Mouse (Mus musculus) hindbrain, embryonic 14.5 days (tissue): ENCODE results near the gene Gja5. TPM values are rescaled to one million over a fixed set of nuclear protein-coding genes. Genes with fewer than 3 reads are reported as not detected.

Experiments
- ATAC-seq: fragments of 200-750 bp; cut with Nextera tagmentation; 2 replicates; pipeline ENCODE4 v1.8.0; 2017; ENCODE audit warnings: moderate number of reproducible peaks, mild to moderate bottlenecking, moderate TSS enrichment, moderate library complexity; ENCODE audit not compliant: low FRiP score
- DNase-seq: peaks from one replicate; pipeline ENCODE4 v3.0.0-alpha.2; 2015; ENCODE audit warnings: low spot score
- H3K27ac ChIP-seq: fragments of 300-500 bp; sonication (generic); 2 replicates; pipeline ENCODE4 v1.5.1; 2014; ENCODE audit warnings: mild to moderate bottlenecking, moderate library complexity
- H3K27me3 ChIP-seq: fragments of 300-500 bp; sonication (generic); 2 replicates; pipeline ENCODE4 v1.6.1; 2014; ENCODE audit warnings: mild to moderate bottlenecking, low read length, mixed read lengths; ENCODE audit not compliant: control insufficient read depth, insufficient read depth
- H3K36me3 ChIP-seq: fragments of 300-500 bp; sonication (generic); replicated peaks from 2 replicates; pipeline ENCODE4 v1.6.1; 2014; ENCODE audit not compliant: control insufficient read depth, insufficient read depth
- H3K4me1 ChIP-seq: fragments of 300-500 bp; sonication (generic); replicated peaks from 2 replicates; pipeline ENCODE4 v1.6.1; 2014; ENCODE audit warnings: antibody characterized with exemption, low read length, mixed read lengths; ENCODE audit not compliant: control insufficient read depth, insufficient read depth
- H3K4me2 ChIP-seq: fragments of 300-500 bp; sonication (generic); replicated peaks from 2 replicates; pipeline ENCODE4 v1.6.1; 2014; ENCODE audit warnings: mild to moderate bottlenecking, moderate library complexity
- H3K4me3 ChIP-seq: fragments of 300-500 bp; sonication (generic); replicated peaks from 2 replicates; pipeline ENCODE4 v1.5.1; 2014; ENCODE audit warnings: mild to moderate bottlenecking, low read length
- H3K9ac ChIP-seq: fragments of 300-500 bp; sonication (generic); 2 replicates; pipeline ENCODE4 v1.6.1; 2014
- H3K9me3 ChIP-seq: fragments of 300-500 bp; sonication (generic); 2 replicates; pipeline ENCODE4 v1.6.1; 2016; ENCODE audit warnings: low read length; ENCODE audit not compliant: control insufficient read depth
- WGBS: fragments of 180-500 bp; shearing (Covaris S2); extraction: QIAGEN DNeasy Blood & Tissue Kit; methylation state at CpG from one replicate; pipeline ENCODE4 v1.1.7; 2014; 5-methylcytosine and 5-hydroxymethylcytosine counted together
- polyA plus RNA-seq: library from polyadenylated mRNA; unstranded; fragments of >200 nt; fragmentation: Nextera tagmentation; extraction: Ambion mirVana; gene quantifications from 2 replicates; pipeline ENCODE4 v1.2.1, GENCODE M21; 2014

Gja5 gene
- polyA plus RNA-seq, 1 experiment from 2014 or later, result 1.3 TPM

- no peak for DNase-seq
- ATAC-seq, result peak; percentile 69
- no peak overlapping the region for H3K27ac ChIP-seq
- no peaks in the 10 kb centered on the region for H3K27me3 ChIP-seq
- H3K4me1 ChIP-seq, result no peaks in the 10 kb centered on the region; the same call in 1 of the 2 replicates
- no peaks in the 10 kb centered on the region for H3K36me3 ChIP-seq
- no peaks in the 10 kb centered on the region for H3K9me3 ChIP-seq
- no peak overlapping the region for H3K9ac ChIP-seq
- no peak overlapping the region for H3K4me3 ChIP-seq
- no peak overlapping the region for H3K4me2 ChIP-seq
- 38% methylated on average over 6 of the region's 6 CpGs for WGBS
Observed at GRCm38 (mm10) chr3:97037119-97037518, 132.6 kb downstream of the Gja5 start.

DNA sequence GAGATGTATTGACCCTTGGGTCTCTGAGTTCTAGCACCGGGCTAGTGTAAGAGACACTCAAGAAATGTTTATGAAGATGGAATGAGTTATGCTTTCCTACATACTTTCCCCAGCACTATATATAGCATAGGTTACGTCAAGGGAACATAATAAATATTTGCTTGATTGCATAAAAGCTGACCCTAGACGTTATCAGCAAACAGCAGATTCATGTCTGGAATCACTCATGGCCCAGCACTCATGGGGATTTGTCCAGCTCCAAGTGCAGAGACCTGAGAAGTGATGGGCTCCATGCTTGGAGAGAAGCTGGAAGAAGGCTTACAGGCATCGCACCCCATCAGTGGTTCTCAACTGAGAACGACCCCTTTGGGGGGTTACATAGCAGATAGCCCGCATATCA lies 135.2 kb downstream of the Gja5 start:
- Histone ChIP-seq H3K4me2 (no peak overlapping the region), H3K9ac (no peak overlapping the region), H3K36me3 (no peaks in the 10 kb centered on the region), H3K4me1 (no peaks in the 10 kb centered on the region; the same call in 1 of the 2 replicates), H3K4me3 (no peak overlapping the region), H3K27ac (no peak overlapping the region), H3K27me3 (no peaks in the 10 kb centered on the region), H3K9me3 (no peaks in the 10 kb centered on the region)
- WGBS, result 89% methylated on average over 6 of the region's 6 CpGs
- no peak for DNase-seq
- no peak for ATAC-seq

DNA sequence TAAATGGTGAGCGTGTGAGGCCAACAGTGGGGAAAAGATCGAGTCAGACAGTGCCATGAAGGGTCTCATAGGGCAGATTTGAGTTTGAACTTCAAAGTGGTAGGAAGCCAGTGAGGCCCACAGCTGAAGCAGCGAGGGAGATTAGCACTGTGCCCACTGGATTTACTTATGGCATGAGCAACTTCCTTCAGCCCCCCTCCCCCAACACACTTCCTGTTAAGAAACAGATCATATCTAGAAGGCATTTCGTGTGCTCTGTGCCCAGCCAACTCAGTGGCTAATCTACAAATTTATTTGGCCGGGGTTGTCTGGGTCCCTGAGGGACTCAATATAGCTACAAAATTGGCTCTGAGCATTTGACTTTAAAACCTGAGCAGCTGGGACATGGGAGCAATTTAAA lies 139.7 kb downstream of the Gja5 start:
- DNase-seq (no peak), ATAC-seq (no peak)
- Histone ChIP-seq H3K36me3 (no peaks in the 10 kb centered on the region), H3K27ac (no peak overlapping the region), H3K4me3 (no peak overlapping the region), H3K9ac (no peak overlapping the region), H3K4me1 (no peaks in the 10 kb centered on the region), H3K4me2 (no peak overlapping the region), H3K27me3 (no peaks in the 10 kb centered on the region), H3K9me3 (no peaks in the 10 kb centered on the region)
- WGBS, result 75% methylated on average over 5 of the region's 5 CpGs

GRCm38 (mm10) chr3:97047757-97048156 lies 143.3 kb downstream of the Gja5 start:
- H3K4me1 ChIP-seq, result 0 out of 2 replicates have a peak, but pooled peaks cover 2% of the 10 kb centered on the region
- WGBS, result 95% methylated on average over 4 of the region's 4 CpGs
- no peak for DNase-seq
- no peaks in the 10 kb centered on the region for H3K36me3 ChIP-seq
- no peak overlapping the region for H3K4me3 ChIP-seq
- no peaks in the 10 kb centered on the region for H3K27me3 ChIP-seq
- no peak overlapping the region for H3K9ac ChIP-seq
- no peak overlapping the region for H3K4me2 ChIP-seq
- ATAC-seq, result no peak
- no peaks in the 10 kb centered on the region for H3K9me3 ChIP-seq
- H3K27ac ChIP-seq, result no peak overlapping the region

GRCm38 (mm10) chr3:97048360-97048759 lies 143.9 kb downstream of the Gja5 start:
- no peak overlapping the region for H3K4me2 ChIP-seq
- ATAC-seq, result no peak

DNA sequence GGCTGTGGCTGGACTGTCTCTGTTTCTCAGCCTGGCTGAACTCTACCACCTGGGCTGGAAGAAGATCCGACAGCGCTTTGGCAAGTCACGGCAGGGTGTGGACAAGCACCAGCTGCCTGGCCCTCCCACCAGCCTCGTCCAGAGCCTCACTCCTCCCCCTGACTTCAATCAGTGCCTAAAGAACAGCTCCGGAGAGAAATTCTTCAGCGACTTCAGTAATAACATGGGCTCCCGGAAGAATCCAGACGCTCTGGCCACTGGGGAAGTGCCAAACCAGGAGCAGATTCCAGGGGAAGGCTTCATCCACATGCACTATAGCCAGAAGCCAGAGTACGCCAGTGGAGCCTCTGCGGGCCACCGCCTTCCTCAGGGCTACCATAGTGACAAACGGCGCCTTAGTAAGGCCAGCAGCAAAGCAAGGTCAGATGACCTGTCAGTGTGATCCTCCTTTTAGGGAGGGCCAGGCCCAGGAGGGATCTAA lies 146.8 kb downstream of the Gja5 start:
- Histone ChIP-seq H3K9ac (no peak overlapping the region), H3K9me3 (no peaks in the 10 kb centered on the region), H3K4me3 (no peak overlapping the region), H3K4me1 (0 out of 2 replicates have a peak, but pooled peaks cover 2% of the 10 kb centered on the region), H3K27ac (no peak overlapping the region), H3K27me3 (no peaks in the 10 kb centered on the region), H3K4me2 (no peak overlapping the region), H3K36me3 (no peaks in the 10 kb centered on the region)
- ATAC-seq (no peak), DNase-seq (no peak)
- WGBS, result 52% methylated on average over 13 of the region's 13 CpGs

More at GRCm38 (mm10) chr3:97048360-97048759, 143.9 kb downstream of the Gja5 start:
- H3K9ac ChIP-seq, result no peak overlapping the region
- H3K4me1 ChIP-seq, result 0 out of 2 replicates have a peak, but pooled peaks cover 2% of the 10 kb centered on the region
- H3K4me3 ChIP-seq, result no peak overlapping the region
- no peak overlapping the region for H3K27ac ChIP-seq
- H3K27me3 ChIP-seq, result no peaks in the 10 kb centered on the region
- no peaks in the 10 kb centered on the region for H3K9me3 ChIP-seq
- H3K36me3 ChIP-seq, result no peaks in the 10 kb centered on the region
- DNase-seq, result no peak

- 40% methylated on average over 8 of the region's 8 CpGs for WGBS
- Histone ChIP-seq H3K27ac (no peak overlapping the region), H3K9ac (no peak overlapping the region), H3K4me1 (0 out of 2 replicates have a peak, but pooled peaks cover 2% of the 10 kb centered on the region), H3K27me3 (no peaks in the 10 kb centered on the region), H3K9me3 (no peaks in the 10 kb centered on the region), H3K4me2 (no peak overlapping the region), H3K4me3 (no peak overlapping the region), H3K36me3 (no peaks in the 10 kb centered on the region)
- no peak for DNase-seq
- ATAC-seq, result no peak
Observed at GRCm38 (mm10) chr3:97052069-97052799, 147.7 kb downstream of the Gja5 start.

DNA sequence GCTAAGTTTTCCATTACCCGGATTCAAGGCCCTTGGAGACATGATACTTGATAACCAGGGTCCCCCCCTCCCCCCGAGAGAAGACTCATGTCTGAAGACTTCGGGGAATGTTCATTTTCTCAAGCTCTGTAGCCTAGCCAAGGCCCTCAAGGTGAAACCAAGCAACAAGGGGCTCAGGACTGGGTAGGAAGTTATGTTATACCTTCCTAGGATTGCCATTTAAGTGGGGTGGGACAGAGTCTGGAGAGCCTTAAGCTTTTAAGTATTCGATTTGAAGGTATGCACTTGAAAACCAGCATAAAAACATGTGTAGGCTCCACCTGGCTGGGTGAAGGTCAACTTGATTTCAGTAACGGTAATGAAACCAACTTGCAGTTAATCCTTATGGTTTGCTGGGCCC lies 154.2 kb downstream of the Gja5 start:
- 87% methylated on average over 5 of the region's 5 CpGs for WGBS
- DNase-seq (no peak), ATAC-seq (no peak)

DNA sequence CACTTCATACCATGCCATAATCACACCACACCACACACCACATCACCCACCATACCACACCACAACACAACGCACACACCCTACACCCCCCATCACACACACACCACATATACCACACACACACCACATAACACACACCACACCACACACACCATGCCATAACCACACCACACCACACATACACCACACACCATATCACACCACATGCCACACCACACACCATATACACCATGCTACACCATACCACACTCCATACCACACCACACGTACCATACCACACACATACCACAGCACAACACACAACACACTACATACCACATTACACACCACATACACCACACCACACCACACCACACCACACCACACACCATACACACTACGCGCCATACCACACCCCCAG lies 155.6 kb downstream of the Gja5 start:
- Histone ChIP-seq H3K9ac (no peak overlapping the region), H3K27ac (no peak overlapping the region), H3K4me3 (no peak overlapping the region), H3K9me3 (no peaks in the 10 kb centered on the region), H3K4me2 (no peak overlapping the region), H3K27me3 (no peaks in the 10 kb centered on the region), H3K4me1 (no peaks in the 10 kb centered on the region), H3K36me3 (no peaks in the 10 kb centered on the region)
- DNase-seq (no peak), ATAC-seq (no peak)
- over 99% methylated on average over 4 of the region's 4 CpGs for WGBS

More for the DNA sequence above, 154.2 kb downstream of the Gja5 start:
- Histone ChIP-seq H3K9ac (no peak overlapping the region), H3K4me2 (no peak overlapping the region), H3K36me3 (no peaks in the 10 kb centered on the region), H3K27me3 (no peaks in the 10 kb centered on the region), H3K9me3 (no peaks in the 10 kb centered on the region), H3K4me3 (no peak overlapping the region), H3K27ac (no peak overlapping the region), H3K4me1 (no peaks in the 10 kb centered on the region)
